Mouse (Mus musculus) myocyte (in vitro differentiated cells): ENCODE data around the gene Tnfrsf14. TPM values are rescaled to one million over a fixed set of nuclear protein-coding genes. Genes with fewer than 3 reads are reported as not detected.

Experiments
- H3K27me3 ChIP-seq: one replicate; pipeline ENCODE4 v1.6.1; 2011; ENCODE audit not compliant: control insufficient read depth, insufficient read depth, insufficient read length
- H3K36me3 ChIP-seq: one replicate; pipeline ENCODE4 v1.6.1; 2011; ENCODE audit not compliant: control insufficient read depth, insufficient read depth
- H3K4me2 ChIP-seq: one replicate; pipeline ENCODE4 v1.6.1; 2011; ENCODE audit warnings: low read depth, control low read depth
- H3K4me3 ChIP-seq: one replicate; pipeline ENCODE4 v1.5.1; 2011; ENCODE audit warnings: mild to moderate bottlenecking, control low read depth, moderate library complexity
- H3K79me2 ChIP-seq: one replicate; pipeline ENCODE4 v1.6.1; 2011; ENCODE audit not compliant: control insufficient read depth, insufficient read depth
- H3ac ChIP-seq: one replicate; pipeline ENCODE4 v1.6.1; 2011; ENCODE audit not compliant: control insufficient read depth, insufficient read length
- CEBPB ChIP-seq: IDR thresholded peaks from 2 replicates; pipeline ENCODE4 v1.6.1; 2011; ENCODE audit warnings: mild to moderate bottlenecking, moderate library complexity; ENCODE audit not compliant: poor library complexity, insufficient read depth, severe bottlenecking
- E2F4 ChIP-seq: IDR thresholded peaks from one replicate; pipeline ENCODE4 v1.6.1; 2011; ENCODE audit warnings: mild to moderate bottlenecking, control low read depth, moderate library complexity; ENCODE audit not compliant: insufficient read depth
- POLR2A ChIP-seq: IDR thresholded peaks from one replicate; pipeline ENCODE4 v1.6.1; 2011; ENCODE audit warnings: low read depth, mild to moderate bottlenecking, control low read depth, moderate library complexity; ENCODE audit not compliant: insufficient read length
- POLR2AphosphoS2 ChIP-seq: IDR thresholded peaks from one replicate; pipeline ENCODE4 v1.6.1; 2011; ENCODE audit warnings: low read depth, control low read depth; ENCODE audit not compliant: insufficient read length
- SRF ChIP-seq: IDR thresholded peaks from one replicate; pipeline ENCODE4 v1.6.1; 2011; ENCODE audit warnings: low read depth; ENCODE audit not compliant: control insufficient read depth, insufficient read length
- TCF3 ChIP-seq: IDR thresholded peaks from one replicate; pipeline ENCODE4 v1.6.1; 2011; ENCODE audit warnings: low read depth, control low read depth; ENCODE audit not compliant: insufficient read length
- USF1 ChIP-seq: IDR thresholded peaks from one replicate; pipeline ENCODE4 v1.6.1; 2011; ENCODE audit warnings: low read depth, mild to moderate bottlenecking, control low read depth, moderate library complexity
- polyA plus RNA-seq: library from polyadenylated mRNA; unstranded; fragments of >200 nt; fragmentation: generic; extraction: Trizol; gene quantifications from one replicate; pipeline ENCODE4 v1.2.1, GENCODE M21; 2012; ENCODE audit warnings: missing spikeins

Tnfrsf14 gene
- polyA plus RNA-seq, 1 experiment: 0.43 TPM

- Histone ChIP-seq H3K27me3 (peaks cover 8% of the 10 kb centered on the region), H3ac (no peak overlapping the region), H3K36me3 (no peaks in the 10 kb centered on the region), H3K79me2 (no peaks in the 10 kb centered on the region), H3K4me3 (no peak overlapping the region), H3K4me2 (no peak overlapping the region)
- TF ChIP-seq POLR2A: peak; percentile 53
- peak; percentile 36 for TF ChIP-seq POLR2AphosphoS2
- TF ChIP-seq SRF: no peak
Observed at GRCm38 (mm10) chr4:154877864-154878548, 50.4 kb downstream of the Tnfrsf14 start.

- TF ChIP-seq POLR2A (no peak), CEBPB (no peak), TCF3 (no peak), E2F4 (no peak), USF1 (no peak), SRF (no peak)
- Histone ChIP-seq H3K79me2 (no peaks in the 10 kb centered on the region), H3K4me2 (no peak overlapping the region), H3K36me3 (no peaks in the 10 kb centered on the region), H3ac (no peak overlapping the region), H3K4me3 (no peak overlapping the region), H3K27me3 (peaks cover 19% of the 10 kb centered on the region)
Observed at GRCm38 (mm10) chr4:154873186-154873585, 55.2 kb downstream of the Tnfrsf14 start.

Other genes starting within 250 kb of the Tnfrsf14 start
- not detected for gene Ttc34, start 91.1 kb downstream of the Tnfrsf14 start, polyA plus RNA-seq
- 0.52 TPM for gene Mmel1, start 59.0 kb downstream of the Tnfrsf14 start, polyA plus RNA-seq
- 5.7 TPM for gene Fam213b, start 29.4 kb downstream of the Tnfrsf14 start, polyA plus RNA-seq
- not detected for gene Hes5, start 32.4 kb upstream of the Tnfrsf14 start, polyA plus RNA-seq
- gene Pank4, start 35.6 kb upstream of the Tnfrsf14 start, polyA plus RNA-seq: 21.0 TPM
- gene Plch2, start 128.2 kb upstream of the Tnfrsf14 start, polyA plus RNA-seq: 0.06 TPM
- gene Pex10, start 138.5 kb upstream of the Tnfrsf14 start, polyA plus RNA-seq: 12.4 TPM
- 117 TPM for gene Rer1, start 157.8 kb upstream of the Tnfrsf14 start, polyA plus RNA-seq
- 2.6 TPM for gene Morn1, start 158.0 kb upstream of the Tnfrsf14 start, polyA plus RNA-seq